Mouse (Mus musculus): Measurements from ENCODE around the gene Cmtm8. TPM values are rescaled to one million over a fixed set of nuclear protein-coding genes. Genes with fewer than 3 reads are reported as not detected.

Cmtm8 gene
- polyA plus RNA-seq, 1 experiment: 30.5 TPM

DNA sequence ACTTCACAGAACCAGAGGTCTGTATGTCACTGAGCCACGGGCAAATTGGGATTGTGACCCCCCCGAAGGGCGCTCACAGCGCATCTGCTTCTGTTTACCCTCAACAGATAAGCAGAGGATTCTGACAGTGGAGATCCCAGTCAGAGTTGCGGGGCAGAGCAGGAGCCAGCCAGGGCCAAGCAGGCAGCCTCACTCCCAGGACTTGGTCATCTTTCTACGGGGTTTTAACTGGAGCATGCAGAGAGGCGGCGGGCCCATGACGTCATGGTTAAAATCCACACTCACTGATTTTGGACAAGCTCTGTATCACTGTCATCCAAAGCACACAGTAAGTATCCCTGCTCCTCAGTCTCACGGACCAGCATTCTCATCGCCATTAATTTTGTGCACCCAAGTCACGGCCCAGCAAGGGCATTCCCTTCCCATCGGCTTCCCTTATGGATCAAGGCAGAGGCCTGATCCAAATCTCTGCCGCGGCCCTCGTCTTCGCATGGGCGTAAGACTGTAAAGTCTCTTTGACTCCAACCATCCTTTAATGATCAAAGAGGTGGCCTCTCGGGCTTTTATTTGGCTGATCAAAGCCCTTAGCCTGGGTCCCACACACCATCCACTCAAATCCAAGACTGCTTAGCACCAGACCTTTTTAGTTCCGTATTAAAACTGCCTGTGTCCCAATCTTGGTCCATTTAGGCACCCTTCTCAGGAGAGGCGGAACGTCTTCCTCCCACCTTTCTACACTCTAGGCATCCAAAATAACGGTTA lies 63.8 kb downstream of the Cmtm8 start:
- no peak overlapping the region for H3K27ac ChIP-seq (ENCODE audit: insufficient read depth, low read depth, low read length)
- H3K27me3 ChIP-seq (replicated peaks; ENCODE audit: control insufficient read depth, insufficient read depth, low read length): no peaks in the 10 kb centered on the region
- DNase-seq: no peak
- WGBS: 70% methylated on average over 23 of the region's 23 CpGs
- H3K4me3 ChIP-seq (ENCODE audit: insufficient read depth, low read depth, low read length): no peak overlapping the region
- no peaks in the 10 kb centered on the region for H3K36me3 ChIP-seq (ENCODE audit: control insufficient read depth, insufficient read depth, low read length)
- 0 out of 2 replicates have a peak, but pooled peaks cover 3% of the 10 kb centered on the region for H3K4me1 ChIP-seq (ENCODE audit: control insufficient read depth, insufficient read depth, low read length)
- no peak for TF ChIP-seq CTCF (conservative IDR thresholded peaks at IDR 0.05; ENCODE audit: insufficient read depth, insufficient read length, low read depth, low read length)
- no peak for TF ChIP-seq POLR2A (IDR thresholded peaks at IDR 0.05; ENCODE audit: low read depth, low read length)

DNA sequence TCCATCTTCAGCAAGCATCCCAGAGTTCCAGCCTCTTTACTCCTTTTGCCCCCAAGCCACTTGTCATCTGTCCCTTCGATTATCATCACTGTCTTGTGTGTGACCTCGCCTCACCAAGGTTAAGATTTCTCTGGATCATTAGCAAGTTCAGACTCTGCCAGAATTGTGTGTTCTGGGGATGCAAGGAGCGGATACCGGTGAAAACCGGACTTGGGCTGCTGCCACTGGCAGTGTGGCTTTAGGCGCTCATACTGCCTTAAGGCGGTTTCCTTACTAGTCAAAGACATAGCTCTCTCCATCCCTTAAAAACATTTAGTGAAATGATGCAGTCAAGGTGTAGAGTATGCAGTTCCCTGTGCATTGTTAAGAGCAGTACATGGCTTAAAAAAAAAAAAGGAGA lies 65.1 kb downstream of the Cmtm8 start:
- no peaks in the 10 kb centered on the region for H3K27me3 ChIP-seq (replicated peaks; ENCODE audit: control insufficient read depth, insufficient read depth, low read length)
- no peak overlapping the region for H3K4me3 ChIP-seq (ENCODE audit: insufficient read depth, low read depth, low read length)
- H3K36me3 ChIP-seq (ENCODE audit: control insufficient read depth, insufficient read depth, low read length): no peaks in the 10 kb centered on the region
- 75% methylated on average over 7 of the region's 7 CpGs for WGBS
- DNase-seq: no peak
- no peak for TF ChIP-seq POLR2A (IDR thresholded peaks at IDR 0.05; ENCODE audit: low read depth, low read length)
- no peak for TF ChIP-seq CTCF (conservative IDR thresholded peaks at IDR 0.05; ENCODE audit: insufficient read depth, insufficient read length, low read depth, low read length)
- 0 out of 2 replicates have a peak, but pooled peaks cover 3% of the 10 kb centered on the region for H3K4me1 ChIP-seq (ENCODE audit: control insufficient read depth, insufficient read depth, low read length)
- H3K27ac ChIP-seq (ENCODE audit: insufficient read depth, low read depth, low read length): no peak overlapping the region

DNA sequence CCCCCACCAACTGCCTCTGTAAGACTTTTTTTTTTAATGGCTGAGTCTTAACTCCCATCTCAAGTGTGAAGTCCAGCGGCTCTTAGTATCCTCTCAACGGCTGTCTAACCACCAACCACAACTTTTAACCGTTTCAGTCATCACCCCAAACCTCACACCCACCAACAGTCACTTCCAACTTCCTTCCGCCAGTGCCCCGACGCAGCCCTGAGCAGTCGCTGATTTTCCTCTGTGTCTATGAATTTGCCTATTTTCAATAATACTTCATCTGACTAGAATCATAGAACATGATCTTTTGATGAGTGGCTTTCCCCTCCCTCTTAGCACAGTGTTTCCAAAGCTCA lies 65.9 kb downstream of the Cmtm8 start:
- TF ChIP-seq POLR2A (IDR thresholded peaks at IDR 0.05; ENCODE audit: low read depth, low read length) (no peak), CTCF (conservative IDR thresholded peaks at IDR 0.05; ENCODE audit: insufficient read depth, insufficient read length, low read depth, low read length) (no peak)
- no peaks in the 10 kb centered on the region for H3K36me3 ChIP-seq (ENCODE audit: control insufficient read depth, insufficient read depth, low read length)
- no peak overlapping the region for H3K27ac ChIP-seq (ENCODE audit: insufficient read depth, low read depth, low read length)
- WGBS: 67% methylated on average over 7 of the region's 7 CpGs
- no peak overlapping the region for H3K4me3 ChIP-seq (ENCODE audit: insufficient read depth, low read depth, low read length)
- DNase-seq: no peak
- no peaks in the 10 kb centered on the region for H3K27me3 ChIP-seq (replicated peaks; ENCODE audit: control insufficient read depth, insufficient read depth, low read length)
- 0 out of 2 replicates have a peak, but pooled peaks cover 3% of the 10 kb centered on the region for H3K4me1 ChIP-seq (ENCODE audit: control insufficient read depth, insufficient read depth, low read length)

DNA sequence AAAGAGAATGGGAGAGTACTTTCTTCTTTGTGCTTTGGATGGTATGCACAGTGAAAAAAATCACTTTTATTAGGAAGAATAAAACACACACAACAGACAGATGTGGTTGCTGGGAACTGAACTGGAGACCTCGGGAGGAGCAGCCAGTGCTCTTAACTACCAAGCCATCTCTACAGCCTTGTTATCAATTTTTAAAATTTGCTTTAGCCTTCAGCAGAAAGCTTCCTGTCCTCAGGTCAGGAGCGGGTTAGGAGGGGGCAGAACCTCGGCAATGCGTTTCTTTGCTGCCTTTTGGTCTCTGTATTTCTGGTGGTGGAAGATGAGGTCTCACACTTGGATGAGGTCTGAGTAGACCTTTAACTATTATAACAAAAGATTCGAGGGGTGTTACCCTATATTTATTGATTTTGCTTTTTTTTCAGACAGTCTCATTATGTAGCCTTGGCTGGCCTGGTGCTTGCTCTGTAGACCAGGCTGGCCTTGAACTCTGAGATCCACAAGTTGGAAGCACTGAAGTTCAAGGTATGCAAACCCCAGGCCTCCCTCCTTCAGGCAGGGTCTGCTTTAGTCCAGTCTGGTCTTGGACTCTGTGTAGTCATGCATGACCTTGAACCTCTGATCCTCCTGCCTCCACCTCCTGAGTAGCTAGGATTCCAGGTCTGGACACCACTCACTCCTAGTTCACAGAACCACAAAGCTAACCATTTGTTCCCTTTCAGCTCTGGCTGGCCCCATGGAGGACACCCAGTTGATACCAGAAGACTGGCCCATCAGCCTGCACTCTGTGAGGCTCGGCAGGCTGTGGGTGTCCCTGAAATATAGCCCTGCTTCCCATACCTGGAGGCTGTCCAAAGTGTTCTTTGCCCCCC lies 66.5 kb downstream of the Cmtm8 start:
- 68% methylated on average over 6 of the region's 6 CpGs for WGBS
- no peak overlapping the region for H3K4me3 ChIP-seq (ENCODE audit: insufficient read depth, low read depth, low read length)

DNA sequence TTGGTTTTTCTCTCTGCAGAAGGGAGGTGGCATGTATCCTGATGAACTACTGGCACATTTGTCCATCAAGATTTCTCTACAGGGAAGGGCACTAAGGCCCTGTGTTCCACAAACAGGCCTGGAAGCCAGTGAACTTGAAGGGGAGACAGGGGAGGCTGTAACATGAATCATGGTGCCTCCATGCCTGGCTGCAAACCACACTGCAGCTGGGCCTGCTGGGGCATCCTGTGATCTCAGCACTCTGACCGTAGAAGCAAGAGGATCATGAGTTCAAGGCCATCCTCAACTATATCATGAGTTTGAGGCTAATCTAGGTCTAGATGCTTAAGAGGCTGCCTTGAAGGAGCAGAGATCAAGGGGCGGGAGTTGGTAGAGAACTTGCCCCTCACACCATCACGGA lies 67.6 kb downstream of the Cmtm8 start:
- Histone ChIP-seq H3K4me3 (ENCODE audit: insufficient read depth, low read depth, low read length) (no peak overlapping the region), H3K4me1 (ENCODE audit: control insufficient read depth, insufficient read depth, low read length) (0 out of 2 replicates have a peak, but pooled peaks cover 3% of the 10 kb centered on the region), H3K27ac (ENCODE audit: insufficient read depth, low read depth, low read length) (no peak overlapping the region), H3K27me3 (replicated peaks; ENCODE audit: control insufficient read depth, insufficient read depth, low read length) (no peaks in the 10 kb centered on the region), H3K36me3 (ENCODE audit: control insufficient read depth, insufficient read depth, low read length) (no peaks in the 10 kb centered on the region)
- no peak for TF ChIP-seq CTCF (conservative IDR thresholded peaks at IDR 0.05; ENCODE audit: insufficient read depth, insufficient read length, low read depth, low read length)
- no peak for TF ChIP-seq POLR2A (IDR thresholded peaks at IDR 0.05; ENCODE audit: low read depth, low read length)
- no peak for DNase-seq
- WGBS: 93% methylated on average over 3 of the region's 3 CpGs

More for the DNA sequence above, 66.5 kb downstream of the Cmtm8 start:
- no peak for DNase-seq
- H3K36me3 ChIP-seq (ENCODE audit: control insufficient read depth, insufficient read depth, low read length): no peaks in the 10 kb centered on the region
- no peak for TF ChIP-seq CTCF (conservative IDR thresholded peaks at IDR 0.05; ENCODE audit: insufficient read depth, insufficient read length, low read depth, low read length)
- no peak for TF ChIP-seq POLR2A (IDR thresholded peaks at IDR 0.05; ENCODE audit: low read depth, low read length)
- no peak overlapping the region for H3K27ac ChIP-seq (ENCODE audit: insufficient read depth, low read depth, low read length)
- no peaks in the 10 kb centered on the region for H3K27me3 ChIP-seq (replicated peaks; ENCODE audit: control insufficient read depth, insufficient read depth, low read length)
- H3K4me1 ChIP-seq (ENCODE audit: control insufficient read depth, insufficient read depth, low read length): 0 out of 2 replicates have a peak, but pooled peaks cover 3% of the 10 kb centered on the region

DNA sequence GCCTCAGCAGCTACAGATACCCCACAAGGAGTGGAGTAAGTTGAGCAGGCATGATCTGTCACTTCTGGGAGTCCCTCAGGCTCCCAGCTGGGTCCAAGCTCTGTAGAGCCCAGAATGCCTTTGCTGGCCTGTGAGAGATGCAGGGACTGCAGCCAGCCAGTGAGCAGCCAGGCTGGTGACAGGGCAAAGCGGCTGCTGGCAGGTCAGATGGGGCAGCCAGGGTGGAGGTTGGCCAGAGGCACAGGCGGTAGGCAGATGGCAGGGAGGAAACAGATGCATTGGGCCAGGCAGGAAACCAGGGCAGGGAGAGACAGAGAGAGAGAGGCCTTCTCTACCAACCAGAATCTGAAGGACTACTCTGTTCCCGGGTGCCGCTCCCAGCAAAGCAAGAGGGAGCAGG lies 68.7 kb downstream of the Cmtm8 start:
- Histone ChIP-seq H3K4me3 (ENCODE audit: insufficient read depth, low read depth, low read length) (no peak overlapping the region), H3K27me3 (replicated peaks; ENCODE audit: control insufficient read depth, insufficient read depth, low read length) (no peaks in the 10 kb centered on the region), H3K27ac (ENCODE audit: insufficient read depth, low read depth, low read length) (no peak overlapping the region), H3K36me3 (ENCODE audit: control insufficient read depth, insufficient read depth, low read length) (no peaks in the 10 kb centered on the region), H3K4me1 (ENCODE audit: control insufficient read depth, insufficient read depth, low read length) (0 out of 2 replicates have a peak, but pooled peaks cover 3% of the 10 kb centered on the region)
- DNase-seq: no peak
- TF ChIP-seq POLR2A (IDR thresholded peaks at IDR 0.05; ENCODE audit: low read depth, low read length) (no peak), CTCF (conservative IDR thresholded peaks at IDR 0.05; ENCODE audit: insufficient read depth, insufficient read length, low read depth, low read length) (no peak)
- WGBS: 60% methylated on average over 4 of the region's 4 CpGs

DNA sequence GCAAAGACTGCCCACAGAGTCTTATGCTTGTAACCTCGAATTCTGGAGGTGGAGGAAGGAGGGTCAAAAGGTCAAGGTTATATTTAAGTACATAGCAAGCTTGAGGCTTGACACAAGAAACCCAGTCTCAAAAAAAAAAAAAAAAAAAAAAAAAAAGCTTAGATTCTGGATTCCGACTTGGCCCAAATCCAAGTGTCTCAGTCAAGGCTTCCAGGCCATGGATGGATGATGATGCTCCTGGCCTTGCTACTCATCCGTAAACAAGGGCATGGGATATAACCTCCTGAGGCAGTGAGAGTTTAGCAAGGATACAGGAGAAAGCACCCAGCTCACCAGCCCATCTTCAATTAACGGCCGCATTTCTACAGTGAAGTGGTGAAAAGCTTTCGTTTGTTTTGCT lies 69.3 kb downstream of the Cmtm8 start:
- no peak for DNase-seq
- Histone ChIP-seq H3K4me1 (ENCODE audit: control insufficient read depth, insufficient read depth, low read length) (0 out of 2 replicates have a peak, but pooled peaks cover 3% of the 10 kb centered on the region), H3K27ac (ENCODE audit: insufficient read depth, low read depth, low read length) (no peak overlapping the region), H3K36me3 (ENCODE audit: control insufficient read depth, insufficient read depth, low read length) (no peaks in the 10 kb centered on the region), H3K4me3 (ENCODE audit: insufficient read depth, low read depth, low read length) (no peak overlapping the region), H3K27me3 (replicated peaks; ENCODE audit: control insufficient read depth, insufficient read depth, low read length) (no peaks in the 10 kb centered on the region)
- WGBS: 60% methylated on average over 6 of the region's 6 CpGs
- TF ChIP-seq CTCF (conservative IDR thresholded peaks at IDR 0.05; ENCODE audit: insufficient read depth, insufficient read length, low read depth, low read length) (no peak), POLR2A (IDR thresholded peaks at IDR 0.05; ENCODE audit: low read depth, low read length) (no peak)

Measured in kidney, adult 2 months (tissue).